Mouse (Mus musculus) megakaryocyte, embryonic 14.5 days (primary cell): ENCODE results near the gene Polk.

Experiments used
- FLI1 ChIP-seq: IDR thresholded peaks from 2 replicates; pipeline ENCODE4 v1.6.1; 2012; ENCODE audit warnings: low read length, inconsistent platforms, mixed read lengths
- GATA1 ChIP-seq: IDR thresholded peaks from 3 replicates; pipeline ENCODE4 v1.6.1; 2012; ENCODE audit warnings: mixed read lengths, low read length, inconsistent platforms, borderline replicate concordance

- TF ChIP-seq GATA1 (no peak), FLI1 (no peak)
Measured at GRCm38 (mm10) chr13:96542901-96543891, 817 bp upstream of the Polk start.
